16 mouse cellular contexts compared by ENCODE assay signal in genomic region chr3:83601506-83601905, GRCm38 (mm10).
DNase-seq lines count a peak whose midpoint lies in the region; ATAC-seq and TF ChIP-seq lines count a peak whose summit lies in the region.
"Had no signal": no experiment of that assay in that cellular context is flagged by ENCODE, and none has a peak within 500 bp of the region (broad histone marks: within the 10 kb centered on the region; RNA-seq: fewer than 3 reads in every experiment).

No protein-coding gene starts in this region.

- H3K9me3 ChIP-seq in forebrain, embryonic 14.5 days (replicated peaks; ENCODE audit: control insufficient read depth, low read length) = no peaks in the 10 kb centered on the region
- no peaks in the 10 kb centered on the region for H3K9me3 ChIP-seq in forebrain, embryonic 13.5 days (replicated peaks)
- no peaks in the 10 kb centered on the region for H3K9me3 ChIP-seq in intestine, embryonic 14.5 days (ENCODE audit: control insufficient read depth, low read length)
- no peaks in the 10 kb centered on the region for H3K9me3 ChIP-seq in intestine, embryonic 15.5 days
- no peaks in the 10 kb centered on the region for H3K9me3 ChIP-seq in midbrain, embryonic 11.5 days (ENCODE audit: control insufficient read depth, low read length)
- no peaks in the 10 kb centered on the region for H3K9me3 ChIP-seq in midbrain, postnatal 0 days (ENCODE audit: low read length)
- no peaks in the 10 kb centered on the region for H3K9me3 ChIP-seq in liver, embryonic 12.5 days (replicated peaks)
- H3K9me3 ChIP-seq: heart, embryonic 12.5 days; hindbrain, embryonic 12.5 days; midbrain, embryonic 15.5 days had no signal

- H3K27ac ChIP-seq in forebrain, embryonic 14.5 days (ENCODE audit: low read depth, low read length) = no peak overlapping the region
- H3K27ac ChIP-seq in forebrain, embryonic 13.5 days = no peak overlapping the region
- H3K27ac ChIP-seq in intestine, embryonic 14.5 days (ENCODE audit: low read depth) = no peak overlapping the region
- no peak overlapping the region for H3K27ac ChIP-seq in intestine, embryonic 15.5 days
- no peak overlapping the region for H3K27ac ChIP-seq in midbrain, embryonic 11.5 days (ENCODE audit: low read depth, low read length)
- no peak overlapping the region for H3K27ac ChIP-seq in midbrain, postnatal 0 days (ENCODE audit: low read depth, low read length)
- H3K27ac ChIP-seq in liver, embryonic 12.5 days = no peak overlapping the region
- H3K27ac ChIP-seq: hindbrain, embryonic 12.5 days; midbrain, embryonic 15.5 days had no signal

- H3K4me1 ChIP-seq in forebrain, embryonic 14.5 days (ENCODE audit: control insufficient read depth, insufficient read depth, low read length) = no peaks in the 10 kb centered on the region
- no peaks in the 10 kb centered on the region for H3K4me1 ChIP-seq in forebrain, embryonic 13.5 days
- H3K4me1 ChIP-seq in intestine, embryonic 14.5 days (replicated peaks; ENCODE audit: control insufficient read depth, insufficient read depth, low read length) = no peaks in the 10 kb centered on the region
- no peaks in the 10 kb centered on the region for H3K4me1 ChIP-seq in intestine, embryonic 15.5 days (replicated peaks)
- 0 out of 2 replicates have a peak, but pooled peaks cover 3% of the 10 kb centered on the region for H3K4me1 ChIP-seq in midbrain, embryonic 11.5 days (ENCODE audit: control insufficient read depth, insufficient read depth, low read length)
- no peaks in the 10 kb centered on the region for H3K4me1 ChIP-seq in midbrain, postnatal 0 days (ENCODE audit: insufficient read depth, low read length)
- no peaks in the 10 kb centered on the region for H3K4me1 ChIP-seq in liver, embryonic 12.5 days
- H3K4me1 ChIP-seq: heart, embryonic 12.5 days; hindbrain, embryonic 12.5 days; midbrain, embryonic 15.5 days had no signal

- no peak overlapping the region for H3K9ac ChIP-seq in forebrain, embryonic 14.5 days (ENCODE audit: low read length)
- H3K9ac ChIP-seq in forebrain, embryonic 13.5 days = no peak overlapping the region
- H3K9ac ChIP-seq in intestine, embryonic 14.5 days (ENCODE audit: low read length) = no peak overlapping the region
- no peak overlapping the region for H3K9ac ChIP-seq in intestine, embryonic 15.5 days
- no peak overlapping the region for H3K9ac ChIP-seq in midbrain, embryonic 11.5 days (ENCODE audit: low read length)
- no peak overlapping the region for H3K9ac ChIP-seq in midbrain, postnatal 0 days (replicated peaks; ENCODE audit: low read length, poor library complexity, severe bottlenecking)
- no peak overlapping the region for H3K9ac ChIP-seq in liver, embryonic 12.5 days
- H3K9ac ChIP-seq: heart, embryonic 12.5 days; hindbrain, embryonic 12.5 days; midbrain, embryonic 15.5 days had no signal

- no peaks in the 10 kb centered on the region for H3K27me3 ChIP-seq in forebrain, embryonic 14.5 days (replicated peaks; ENCODE audit: control insufficient read depth, insufficient read depth, low read length)
- no peaks in the 10 kb centered on the region for H3K27me3 ChIP-seq in forebrain, embryonic 13.5 days
- H3K27me3 ChIP-seq in intestine, embryonic 14.5 days (replicated peaks; ENCODE audit: control insufficient read depth, insufficient read depth, low read length) = no peaks in the 10 kb centered on the region
- H3K27me3 ChIP-seq in intestine, embryonic 15.5 days (replicated peaks) = no peaks in the 10 kb centered on the region
- H3K27me3 ChIP-seq in midbrain, embryonic 11.5 days (ENCODE audit: control insufficient read depth, insufficient read depth, low read length) = no peaks in the 10 kb centered on the region; the same call in 1 of the 2 replicates
- H3K27me3 ChIP-seq in midbrain, postnatal 0 days (ENCODE audit: insufficient read depth, low read length) = no peaks in the 10 kb centered on the region
- no peaks in the 10 kb centered on the region for H3K27me3 ChIP-seq in liver, embryonic 12.5 days (replicated peaks)
- H3K27me3 ChIP-seq: heart, embryonic 12.5 days; hindbrain, embryonic 12.5 days; midbrain, embryonic 15.5 days had no signal

- H3K4me3 ChIP-seq in forebrain, embryonic 14.5 days (ENCODE audit: low read depth, low read length) = no peak overlapping the region
- no peak overlapping the region for H3K4me3 ChIP-seq in forebrain, embryonic 13.5 days
- H3K4me3 ChIP-seq in intestine, embryonic 14.5 days (ENCODE audit: low read depth, low read length) = no peak overlapping the region
- no peak overlapping the region for H3K4me3 ChIP-seq in intestine, embryonic 15.5 days (replicated peaks)
- H3K4me3 ChIP-seq in midbrain, embryonic 11.5 days (ENCODE audit: low read depth, low read length) = no peak overlapping the region
- H3K4me3 ChIP-seq in midbrain, postnatal 0 days (ENCODE audit: low read depth, low read length) = no peak overlapping the region
- no peak overlapping the region for H3K4me3 ChIP-seq in liver, embryonic 12.5 days
- H3K4me3 ChIP-seq: heart, embryonic 12.5 days; hindbrain, embryonic 12.5 days; midbrain, embryonic 15.5 days had no signal

- 79% methylated on average over 4 of the region's 4 CpGs for WGBS in forebrain, embryonic 14.5 days
- WGBS in forebrain, embryonic 13.5 days = 73% methylated on average over 4 of the region's 4 CpGs
- WGBS in intestine, embryonic 14.5 days = 78% methylated on average over 4 of the region's 4 CpGs
- WGBS in intestine, embryonic 15.5 days = 80% methylated on average over 4 of the region's 4 CpGs
- WGBS in midbrain, embryonic 11.5 days = 71% methylated on average over 4 of the region's 4 CpGs
- WGBS in midbrain, postnatal 0 days = 79% methylated on average over 4 of the region's 4 CpGs
- 54% methylated on average over 4 of the region's 4 CpGs for WGBS in liver, embryonic 12.5 days (ENCODE audit: insufficient replicate concordance)

- TF ChIP-seq CTCF in midbrain, postnatal 0 days (IDR thresholded peaks at IDR 0.05) = no peak

- H3K36me3 ChIP-seq in forebrain, embryonic 14.5 days (ENCODE audit: control insufficient read depth, insufficient read depth, low read length) = no peaks in the 10 kb centered on the region
- no peaks in the 10 kb centered on the region for H3K36me3 ChIP-seq in forebrain, embryonic 13.5 days (ENCODE audit: poor library complexity, severe bottlenecking)
- H3K36me3 ChIP-seq in intestine, embryonic 14.5 days (ENCODE audit: control insufficient read depth, insufficient read depth, low read length) = no peaks in the 10 kb centered on the region
- no peaks in the 10 kb centered on the region for H3K36me3 ChIP-seq in intestine, embryonic 15.5 days
- H3K36me3 ChIP-seq in midbrain, embryonic 11.5 days (ENCODE audit: control insufficient read depth, insufficient read depth, low read length) = no peaks in the 10 kb centered on the region
- H3K36me3 ChIP-seq in midbrain, postnatal 0 days (ENCODE audit: insufficient read depth, low read length) = no peaks in the 10 kb centered on the region
- no peaks in the 10 kb centered on the region for H3K36me3 ChIP-seq in liver, embryonic 12.5 days
- H3K36me3 ChIP-seq: heart, embryonic 12.5 days; hindbrain, embryonic 12.5 days; midbrain, embryonic 15.5 days had no signal

- ATAC-seq in forebrain, embryonic 14.5 days = no peak
- ATAC-seq in forebrain, embryonic 13.5 days = no peak
- no peak for ATAC-seq in intestine, embryonic 14.5 days (replicated peaks; ENCODE audit: low FRiP score, low TSS enrichment, low read depth)
- ATAC-seq in intestine, embryonic 15.5 days = no peak
- no peak for ATAC-seq in midbrain, embryonic 11.5 days (ENCODE audit: low FRiP score)
- no peak for ATAC-seq in midbrain, postnatal 0 days (ENCODE audit: low FRiP score)
- ATAC-seq in liver, embryonic 12.5 days = no peak
- ATAC-seq: midbrain, embryonic 15.5 days had no signal

- no peak overlapping the region for H3K4me2 ChIP-seq in forebrain, embryonic 14.5 days (ENCODE audit: low read length)
- no peak overlapping the region for H3K4me2 ChIP-seq in forebrain, embryonic 13.5 days
- no peak overlapping the region for H3K4me2 ChIP-seq in intestine, embryonic 14.5 days (ENCODE audit: low read length)
- H3K4me2 ChIP-seq in intestine, embryonic 15.5 days (replicated peaks) = no peak overlapping the region
- no peak overlapping the region for H3K4me2 ChIP-seq in midbrain, embryonic 11.5 days
- H3K4me2 ChIP-seq in midbrain, postnatal 0 days (ENCODE audit: low read depth, low read length, poor library complexity, severe bottlenecking) = no peak overlapping the region
- no peak overlapping the region for H3K4me2 ChIP-seq in liver, embryonic 12.5 days
- H3K4me2 ChIP-seq: heart, embryonic 12.5 days; hindbrain, embryonic 12.5 days; midbrain, embryonic 15.5 days had no signal

- peak; percentile 4 for DNase-seq in forebrain, embryonic 14.5 days (ENCODE audit: low spot score)
- peak; percentile 6 for DNase-seq in intestine, embryonic 14.5 days (ENCODE audit: low spot score)
- DNase-seq in midbrain, embryonic 11.5 days (ENCODE audit: low spot score, missing footprints) = peak; percentile 47
- DNase-seq in midbrain, postnatal 0 days (ENCODE audit: low spot score) = no peak
- DNase-seq in yolk sac, embryonic 10.5 days (ENCODE audit: low spot score) = no peak
- DNase-seq: gastrocnemius, postnatal 10 days; kidney, adult 2 months; liver; lung, adult 18-20 months; thymus, adult 18-20 months had no signal

Comparison
In these comparisons a context has a peak if more than half of its experiments do, and no peak if none do; other contexts are left out.
1. DNase-seq: peak in forebrain, embryonic 14.5 days (single experiment), intestine, embryonic 14.5 days (single experiment) and midbrain, embryonic 11.5 days (single experiment); none in midbrain, postnatal 0 days (single experiment) and yolk sac, embryonic 10.5 days (single experiment).